Mouse (Mus musculus): ENCODE measurements at regions not wholly inside any gene's neighbourhood (a gene's known extent, or its start where the extent isn't known, plus 50 kb on each side); places are given as distances from the start of the nearest gene placed in this dataset.
"Not testable (repeated sequence)": the region's sequence is repeated elsewhere in the genome, so short reads cannot be mapped to it uniquely, and the experiment has no call there.

GRCm38 (mm10) chr2:3864872-3865271 lies 152.6 kb upstream of the Frmd4a start:
- no peak for DNase-seq

DNA sequence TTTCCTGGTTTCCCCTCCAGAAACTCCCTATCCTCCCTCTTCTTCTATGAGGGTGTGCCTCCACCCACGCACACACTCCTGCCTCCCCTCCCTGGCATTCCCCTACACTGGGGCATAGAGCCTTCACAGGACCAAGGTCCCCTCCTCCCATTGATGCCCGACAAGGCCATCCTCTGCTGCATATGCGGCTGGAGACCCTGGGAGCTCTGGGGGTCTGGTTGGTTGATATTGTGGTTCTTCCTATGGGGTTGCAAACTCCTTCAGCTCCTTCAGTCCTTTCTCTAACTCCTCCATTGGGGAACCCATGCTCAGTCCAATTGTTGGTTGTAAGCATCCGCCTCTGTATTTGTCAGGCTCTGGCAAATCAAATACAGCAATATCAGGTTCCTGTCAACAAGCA lies 150.8 kb upstream of the Frmd4a start:
- not testable (repeated sequence) for DNase-seq

- DNase-seq, result no peak
Observed at GRCm38 (mm10) chr2:3869701-3870100, 147.8 kb upstream of the Frmd4a start.

GRCm38 (mm10) chr2:3871748-3872147 lies 145.8 kb upstream of the Frmd4a start:
- no peak for DNase-seq

GRCm38 (mm10) chr2:3887000-3887399 lies 130.5 kb upstream of the Frmd4a start:
- DNase-seq, result no peak

- no peak for DNase-seq
Observed at GRCm38 (mm10) chr2:3887845-3888433, 129.6 kb upstream of the Frmd4a start.

GRCm38 (mm10) chr2:3889381-3889780 lies 128.1 kb upstream of the Frmd4a start:
- no peak for DNase-seq

GRCm38 (mm10) chr2:3890462-3890861 lies 127.1 kb upstream of the Frmd4a start:
- DNase-seq, result no peak

DNA sequence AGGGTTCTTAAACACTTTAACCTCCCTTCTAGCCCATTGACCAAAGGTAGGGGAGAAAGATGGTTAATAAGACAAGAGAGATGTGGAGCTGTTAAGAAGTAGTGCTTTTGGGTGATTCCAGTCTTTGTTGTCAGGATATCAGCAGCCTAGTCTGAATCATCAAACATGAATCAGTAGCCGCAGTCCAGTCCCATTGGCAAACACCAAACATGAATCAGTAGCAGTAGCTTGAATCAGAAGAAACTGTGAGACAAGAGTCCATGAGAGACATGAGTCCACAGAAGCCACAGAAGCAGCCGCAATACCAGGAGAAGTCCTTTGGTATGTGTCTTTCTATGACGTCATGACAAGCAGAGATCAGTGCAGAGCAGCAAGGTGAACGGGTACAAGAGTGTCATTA lies 110.5 kb upstream of the Frmd4a start:
- DNase-seq, result no peak

DNA sequence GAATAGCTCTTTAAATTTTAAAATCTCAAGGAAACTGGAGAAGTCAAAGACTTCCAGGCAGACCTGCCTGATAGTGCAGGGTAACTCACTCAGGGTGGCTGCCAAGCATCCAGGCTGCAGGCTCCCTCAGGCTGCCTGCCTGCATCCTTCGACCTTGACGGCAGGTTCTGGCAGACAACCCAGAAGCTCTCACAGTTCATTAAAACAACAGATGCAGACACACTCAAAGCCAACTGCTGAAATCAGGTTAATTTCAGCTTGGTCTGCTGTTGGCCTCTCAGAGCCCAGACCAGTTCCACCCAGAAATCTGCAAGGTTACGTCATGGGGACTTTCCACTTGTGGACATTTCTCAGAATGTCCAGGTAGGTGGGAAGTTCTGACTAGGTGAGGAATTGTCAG lies 109.3 kb upstream of the Frmd4a start:
- no peak for DNase-seq

- no peak for DNase-seq
Observed at GRCm38 (mm10) chr2:3910086-3910891, 107.2 kb upstream of the Frmd4a start.

GRCm38 (mm10) chr2:3915141-3915540 lies 102.4 kb upstream of the Frmd4a start:
- no peak for DNase-seq

DNA sequence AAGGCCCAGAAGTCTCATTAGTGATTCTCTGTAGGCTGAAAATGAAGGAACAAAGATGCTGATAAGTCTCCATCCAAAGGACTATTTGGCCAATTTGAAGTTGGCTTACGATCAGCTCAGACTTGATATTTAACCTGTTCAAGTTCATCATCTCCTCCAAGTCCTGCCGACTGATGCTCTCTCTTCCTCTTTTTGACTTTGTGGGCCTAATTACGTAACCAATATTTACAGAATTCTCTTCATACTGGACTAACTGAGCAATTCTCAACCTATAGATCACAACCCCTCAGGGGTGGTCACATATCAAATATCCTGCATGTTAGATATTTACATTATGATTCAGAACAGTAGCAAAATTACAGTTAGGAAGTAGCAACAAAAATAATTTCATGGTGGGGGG lies 101.2 kb upstream of the Frmd4a start:
- DNase-seq, result no peak

DNA sequence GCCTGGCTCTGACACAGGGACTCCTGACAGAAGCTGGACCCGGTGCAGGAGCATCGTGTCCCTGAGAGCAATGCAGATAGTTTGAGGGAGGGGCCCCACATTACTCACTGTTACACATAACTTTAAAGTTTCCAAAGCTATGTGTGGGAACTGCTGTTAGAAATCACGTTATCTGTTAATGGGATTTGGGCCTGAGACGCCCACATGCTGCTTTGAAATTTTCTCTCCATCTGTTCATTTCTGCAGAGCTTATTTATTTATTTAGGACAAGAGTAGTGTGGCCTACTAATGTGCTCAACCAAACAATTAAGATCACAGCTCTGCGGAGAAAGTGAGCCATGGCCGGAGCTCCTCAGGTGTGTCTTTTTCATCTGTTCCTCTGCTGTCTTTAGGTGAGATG lies 99.4 kb upstream of the Frmd4a start:
- no peak for DNase-seq

DNA sequence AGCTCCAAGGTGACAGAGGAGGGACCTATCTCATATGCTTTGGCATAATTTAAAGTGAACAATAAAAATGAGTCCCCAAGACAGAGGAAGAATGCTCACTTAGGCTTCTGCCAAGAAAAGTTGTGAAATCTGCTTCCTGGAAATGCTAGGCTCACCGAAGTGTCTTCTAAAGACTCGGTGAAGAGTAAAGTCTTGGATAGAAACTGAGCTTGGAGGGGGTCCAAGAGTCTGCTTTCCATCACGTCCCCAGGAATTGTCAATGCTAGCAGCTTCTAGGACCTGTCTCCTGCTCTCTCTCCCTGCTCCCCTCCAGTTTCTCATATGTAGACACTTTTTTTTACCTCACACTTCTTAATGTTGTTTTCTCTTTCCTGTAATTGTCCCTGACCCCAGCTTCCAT lies 97.6 kb upstream of the Frmd4a start:
- no peak for DNase-seq

- not testable (repeated sequence) for DNase-seq
Observed at GRCm38 (mm10) chr2:3921084-3921483, 96.4 kb upstream of the Frmd4a start.

DNA sequence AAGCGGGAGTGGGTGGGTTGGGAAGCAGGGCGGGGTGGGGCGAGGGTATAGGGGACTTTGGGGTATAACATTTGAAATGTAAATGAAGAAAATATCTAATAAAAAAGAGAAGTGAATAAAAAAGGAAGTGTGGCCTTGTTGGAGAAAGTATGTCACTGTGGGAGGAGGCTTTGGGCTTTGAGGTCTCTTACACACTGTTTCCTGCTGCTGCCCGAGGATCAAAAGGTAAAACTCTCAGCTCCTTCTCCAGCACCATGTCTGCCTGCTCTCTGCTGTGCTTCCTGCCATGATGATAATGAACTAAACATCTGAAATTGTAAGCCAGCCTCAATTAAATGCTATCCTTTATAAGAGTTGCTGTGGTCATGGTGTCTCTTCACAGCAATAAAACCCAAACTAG lies 94.8 kb upstream of the Frmd4a start:
- DNase-seq, result no peak

DNA sequence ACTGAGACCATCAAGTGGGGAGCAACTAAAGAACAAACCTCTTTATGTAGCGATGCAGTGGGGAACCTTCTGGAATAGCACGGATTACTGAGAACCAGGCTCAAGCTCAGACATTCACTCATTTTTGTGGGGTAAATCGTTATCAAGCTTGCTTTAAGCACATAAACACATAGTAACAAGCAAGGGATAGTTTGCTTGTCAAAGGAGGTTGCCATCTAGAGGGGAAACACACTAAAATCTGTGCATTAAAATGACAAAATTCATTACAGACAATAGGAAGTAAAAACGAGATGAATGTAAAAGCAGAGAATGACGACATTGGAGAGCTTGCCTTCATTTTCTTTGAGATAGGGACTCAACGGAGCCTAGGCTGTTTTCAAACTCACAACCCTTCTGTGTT lies 92.8 kb upstream of the Frmd4a start:
- no peak for DNase-seq

DNA sequence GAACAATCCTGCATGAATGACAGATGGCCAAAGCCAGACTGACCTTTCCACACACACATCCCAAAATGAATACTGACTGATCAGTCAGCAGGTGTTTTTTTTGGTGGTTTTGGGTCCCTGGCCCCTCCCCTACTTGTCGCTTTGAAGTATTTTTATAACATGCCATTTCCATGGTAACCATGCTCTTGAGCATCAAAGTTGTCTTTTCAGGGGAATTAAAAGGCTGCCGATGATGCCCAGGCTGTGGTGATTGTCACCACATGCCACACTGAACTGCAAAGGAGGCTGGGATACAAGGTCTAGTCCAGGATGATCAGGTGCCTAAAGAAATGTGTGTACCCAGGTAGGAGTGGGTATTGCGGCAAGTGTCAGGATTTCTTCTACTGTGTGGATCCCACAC lies 92.3 kb upstream of the Frmd4a start:
- DNase-seq, result no peak

GRCm38 (mm10) chr2:3926129-3926528 lies 91.4 kb upstream of the Frmd4a start:
- DNase-seq, result no peak

- no peak for DNase-seq
Observed at GRCm38 (mm10) chr2:3927141-3927810, 90.2 kb upstream of the Frmd4a start.

GRCm38 (mm10) chr2:3927853-3928252 lies 89.7 kb upstream of the Frmd4a start:
- DNase-seq, result no peak

DNA sequence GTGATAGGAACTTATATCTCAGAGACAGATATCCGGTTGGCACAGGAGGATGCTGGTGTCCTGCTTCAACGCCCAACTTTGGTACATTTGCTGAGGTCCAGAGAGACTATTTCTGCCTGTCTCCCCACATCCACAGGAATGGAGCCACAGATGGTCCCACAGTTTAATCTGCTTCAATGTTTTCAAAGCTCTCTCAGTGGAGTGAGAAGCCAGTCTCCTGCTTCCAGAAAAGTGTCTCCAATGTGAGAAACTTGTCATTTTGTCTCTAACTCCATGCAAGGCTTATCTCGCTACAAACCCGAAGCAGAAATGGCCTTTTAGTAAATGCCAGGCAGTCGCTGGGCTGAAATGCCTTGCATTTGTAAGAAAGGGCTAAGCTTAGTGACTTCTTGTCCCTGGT lies 86.9 kb upstream of the Frmd4a start:
- DNase-seq, result no peak

DNA sequence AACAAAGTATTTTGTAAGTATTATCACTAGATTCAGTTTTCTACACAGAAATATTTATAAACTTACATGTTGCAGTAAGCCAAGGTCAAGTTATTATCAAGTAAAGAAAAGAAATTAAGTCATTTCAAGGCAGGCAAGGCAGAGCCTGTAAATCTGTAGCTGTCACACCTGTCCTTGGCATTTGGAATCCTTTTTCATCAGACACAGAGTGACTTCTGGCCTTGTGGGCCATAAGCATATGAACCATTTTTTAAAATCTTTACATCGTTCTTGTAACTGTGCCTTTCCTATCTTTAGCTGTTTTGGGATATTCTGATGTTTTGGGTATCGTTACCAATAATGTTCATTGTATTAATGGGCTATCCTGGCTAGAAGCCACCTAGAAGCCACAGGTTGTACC lies 76.7 kb upstream of the Frmd4a start:
- no peak for DNase-seq
